Mouse (Mus musculus) liver, embryonic 11.5 days (tissue): ENCODE measurements at regions not wholly inside any gene's neighbourhood (a gene's known extent, or its start where the extent isn't known, plus 50 kb on each side); places are given as distances from the start of the nearest gene placed in this dataset.

Experiments used
- ATAC-seq: fragments of 200-750 bp; cut with Nextera tagmentation; replicated peaks from 2 replicates; pipeline ENCODE4 v1.8.0; 2017; ENCODE audit warnings: moderate number of reproducible peaks, mild to moderate bottlenecking, moderate TSS enrichment, moderate library complexity; ENCODE audit not compliant: low FRiP score
- DNase-seq: peaks from one replicate; pipeline ENCODE4 v3.0.0-alpha.2; 2017; ENCODE audit warnings: low spot score
- H3K27ac ChIP-seq: fragments of 300-500 bp; sonication (generic); 2 replicates; pipeline ENCODE4 v1.5.1; 2014; ENCODE audit warnings: mild to moderate bottlenecking, low read depth, low read length, control low read depth
- H3K27me3 ChIP-seq: fragments of 300-500 bp; sonication (generic); replicated peaks from 2 replicates; pipeline ENCODE4 v1.6.1; 2014; ENCODE audit warnings: low read length, mixed read lengths; ENCODE audit not compliant: control insufficient read depth, insufficient read depth
- H3K36me3 ChIP-seq: fragments of 300-500 bp; sonication (generic); 2 replicates; pipeline ENCODE4 v1.6.1; 2014; ENCODE audit warnings: mild to moderate bottlenecking, low read length, moderate library complexity, mixed read lengths; ENCODE audit not compliant: control insufficient read depth, insufficient read depth
- H3K4me1 ChIP-seq: fragments of 300-500 bp; sonication (generic); replicated peaks from 2 replicates; pipeline ENCODE4 v1.6.1; 2014; ENCODE audit warnings: low read length, mixed read lengths; ENCODE audit not compliant: control insufficient read depth, insufficient read depth
- H3K4me2 ChIP-seq: fragments of 300-500 bp; sonication (generic); 2 replicates; pipeline ENCODE4 v1.6.1; 2014; ENCODE audit warnings: mild to moderate bottlenecking, control low read depth, moderate library complexity
- H3K4me3 ChIP-seq: fragments of 300-500 bp; sonication (generic); 2 replicates; pipeline ENCODE4 v1.5.1; 2014; ENCODE audit warnings: low read depth, low read length, control low read depth
- H3K9ac ChIP-seq: fragments of 300-500 bp; sonication (generic); 2 replicates; pipeline ENCODE4 v1.6.1; 2014; ENCODE audit warnings: low read depth, low read length, control low read depth
- H3K9me3 ChIP-seq: fragments of 300-500 bp; sonication (generic); 2 replicates; pipeline ENCODE4 v1.6.1; 2016; ENCODE audit warnings: low read length, inconsistent platforms, mixed read lengths; ENCODE audit not compliant: control insufficient read depth
- WGBS: fragments of 180-500 bp; shearing (Covaris S2); extraction: QIAGEN DNeasy Blood & Tissue Kit; methylation state at CpG from one replicate; pipeline ENCODE4 v1.1.7; 2014; 5-methylcytosine and 5-hydroxymethylcytosine counted together

- 9% methylated on average over 5 of the region's 5 CpGs for WGBS
- ATAC-seq: no peak
- DNase-seq: peak; percentile 45
These were observed 224.4 kb upstream of the BB014433 start for GRCm38 (mm10) chr8:15270290-15270689.

GRCm38 (mm10) chr8:15244770-15245485 is 199.1 kb upstream of the BB014433 start:
- DNase-seq (no peak), ATAC-seq (no peak)
- WGBS: 93% methylated on average over 12 of the region's 12 CpGs
- H3K27ac ChIP-seq: no peak overlapping the region
- no peaks in the 10 kb centered on the region for H3K9me3 ChIP-seq
- no peak overlapping the region for H3K9ac ChIP-seq
- no peaks in the 10 kb centered on the region for H3K36me3 ChIP-seq
- H3K4me2 ChIP-seq: no peak overlapping the region
- H3K4me1 ChIP-seq: no peaks in the 10 kb centered on the region
- H3K4me3 ChIP-seq: no peak overlapping the region
- H3K27me3 ChIP-seq: no peaks in the 10 kb centered on the region

More at GRCm38 (mm10) chr8:15270290-15270689, 224.4 kb upstream of the BB014433 start:
- Histone ChIP-seq H3K4me2 (no peak overlapping the region), H3K36me3 (no peaks in the 10 kb centered on the region), H3K4me1 (no peaks in the 10 kb centered on the region), H3K27ac (no peak overlapping the region), H3K27me3 (no peaks in the 10 kb centered on the region), H3K9me3 (no peaks in the 10 kb centered on the region), H3K9ac (no peak overlapping the region), H3K4me3 (no peak overlapping the region)

- no peaks in the 10 kb centered on the region for H3K27me3 ChIP-seq
- 67% methylated on average over 3 of the region's 3 CpGs for WGBS
- ATAC-seq (no peak), DNase-seq (no peak)
- no peak overlapping the region for H3K4me3 ChIP-seq
- H3K4me2 ChIP-seq: no peak overlapping the region
- no peaks in the 10 kb centered on the region for H3K4me1 ChIP-seq
- no peaks in the 10 kb centered on the region for H3K36me3 ChIP-seq
- no peak overlapping the region for H3K27ac ChIP-seq
- no peaks in the 10 kb centered on the region for H3K9me3 ChIP-seq
- no peak overlapping the region for H3K9ac ChIP-seq
These were observed 189.5 kb upstream of the BB014433 start for GRCm38 (mm10) chr8:15235410-15235809.

- H3K4me3 ChIP-seq: no peak overlapping the region
- no peaks in the 10 kb centered on the region for H3K4me1 ChIP-seq
- WGBS: 63% methylated on average over 8 of the region's 8 CpGs
- DNase-seq: no peak
- H3K9me3 ChIP-seq: no peaks in the 10 kb centered on the region
- no peaks in the 10 kb centered on the region for H3K36me3 ChIP-seq
- no peak overlapping the region for H3K27ac ChIP-seq
- no peak for ATAC-seq
- H3K4me2 ChIP-seq: no peak overlapping the region
- no peak overlapping the region for H3K9ac ChIP-seq
- no peaks in the 10 kb centered on the region for H3K27me3 ChIP-seq
These were observed 187.4 kb upstream of the BB014433 start for GRCm38 (mm10) chr8:15233241-15233640.

DNA sequence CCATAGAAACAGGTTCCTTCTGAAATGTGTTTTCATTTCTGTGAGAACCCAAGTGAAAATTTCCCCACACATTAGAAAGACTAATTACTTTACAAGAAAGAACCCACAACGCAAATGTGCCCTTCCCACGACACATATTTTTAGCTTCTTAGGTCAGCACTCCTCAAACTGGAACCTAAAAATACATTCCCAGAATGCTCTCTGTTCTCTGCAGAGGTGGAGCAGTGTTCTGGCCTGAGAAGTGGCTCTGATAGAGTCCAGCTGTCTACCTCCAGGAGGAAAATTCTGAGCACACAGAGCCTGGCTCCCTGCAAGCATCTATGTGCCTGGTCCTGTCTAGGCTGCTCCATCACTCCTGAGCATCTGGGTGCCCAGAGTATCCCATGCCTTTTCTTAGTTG is 184.3 kb upstream of the BB014433 start:
- no peaks in the 10 kb centered on the region for H3K9me3 ChIP-seq
- H3K27me3 ChIP-seq: no peaks in the 10 kb centered on the region
- DNase-seq (no peak), ATAC-seq (no peak)
- H3K4me2 ChIP-seq: no peak overlapping the region
- H3K4me3 ChIP-seq: no peak overlapping the region
- WGBS: 77% methylated on average over 2 of the region's 2 CpGs
- H3K36me3 ChIP-seq: no peaks in the 10 kb centered on the region
- H3K27ac ChIP-seq: no peak overlapping the region
- H3K4me1 ChIP-seq: no peaks in the 10 kb centered on the region
- H3K9ac ChIP-seq: no peak overlapping the region

DNA sequence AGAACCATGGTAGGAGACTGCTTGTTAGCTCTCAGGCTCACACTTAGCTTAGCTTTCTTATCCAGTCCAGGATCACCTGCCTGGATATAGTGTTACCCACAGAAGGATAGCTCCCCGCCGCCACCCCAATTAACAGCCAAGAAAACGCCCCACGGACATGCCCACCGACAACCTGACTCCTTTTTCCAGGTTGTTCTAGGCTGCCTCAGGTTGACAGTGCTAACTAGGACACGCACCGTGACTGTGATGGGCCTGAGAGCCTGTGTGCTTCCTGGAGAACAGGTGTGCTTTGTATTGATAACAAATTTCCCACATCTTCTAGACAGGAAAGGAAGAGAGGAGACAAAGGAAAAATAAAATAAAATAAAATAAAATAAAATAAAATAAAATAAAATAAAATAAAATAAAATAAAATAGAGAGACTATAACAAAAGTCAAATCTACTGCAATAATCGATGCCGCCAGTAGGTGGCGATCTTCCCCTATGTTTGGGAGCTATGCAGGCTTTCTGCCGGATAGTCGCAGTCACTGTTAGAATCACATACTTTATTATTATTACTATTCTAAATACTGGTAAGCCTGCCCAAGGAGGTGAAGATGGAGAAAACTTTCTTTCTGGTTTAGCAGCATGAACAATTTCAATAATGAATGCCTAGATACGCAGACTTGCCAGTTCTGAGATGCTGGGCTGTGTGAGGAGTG is 175.5 kb upstream of the BB014433 start:
- no peak overlapping the region for H3K9ac ChIP-seq
- H3K27me3 ChIP-seq: no peaks in the 10 kb centered on the region
- no peak overlapping the region for H3K4me2 ChIP-seq
- no peak for ATAC-seq
- H3K4me1 ChIP-seq: no peaks in the 10 kb centered on the region
- no peaks in the 10 kb centered on the region for H3K9me3 ChIP-seq
- peak; percentile 37 for DNase-seq
- no peak overlapping the region for H3K27ac ChIP-seq
- no peak overlapping the region for H3K4me3 ChIP-seq
- no peaks in the 10 kb centered on the region for H3K36me3 ChIP-seq
- WGBS: 42% methylated on average over 13 of the region's 13 CpGs

GRCm38 (mm10) chr8:15209856-15210521 is 164.1 kb upstream of the BB014433 start:
- H3K27ac ChIP-seq: no peak overlapping the region
- no peak for DNase-seq
- ATAC-seq: no peak
- no peaks in the 10 kb centered on the region for H3K36me3 ChIP-seq
- no peaks in the 10 kb centered on the region for H3K9me3 ChIP-seq
- 70% methylated on average over 6 of the region's 6 CpGs for WGBS
- H3K4me3 ChIP-seq: no peak overlapping the region
- H3K4me1 ChIP-seq: no peaks in the 10 kb centered on the region
- H3K9ac ChIP-seq: no peak overlapping the region
- no peaks in the 10 kb centered on the region for H3K27me3 ChIP-seq
- H3K4me2 ChIP-seq: no peak overlapping the region

DNA sequence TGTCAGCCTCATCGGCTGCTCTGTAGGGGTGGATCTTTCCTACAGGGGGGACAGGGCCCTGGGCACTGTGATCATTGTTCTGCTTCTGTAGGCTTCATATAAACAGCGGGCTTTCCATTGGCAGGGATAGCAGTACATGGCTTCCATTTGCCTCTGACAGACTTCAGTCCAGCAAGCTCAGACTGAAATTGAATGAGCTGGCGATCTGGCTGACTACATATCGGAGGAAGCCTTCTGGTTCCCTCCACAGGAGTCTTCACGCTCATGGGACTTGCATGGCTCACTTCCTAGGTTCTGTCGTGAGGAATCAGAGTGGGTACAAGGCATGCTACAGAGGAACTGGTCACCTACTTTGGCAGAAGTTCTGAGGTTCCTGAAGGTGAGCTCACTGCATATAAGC is 155.7 kb upstream of the BB014433 start:
- Histone ChIP-seq H3K9ac (no peak overlapping the region), H3K4me1 (no peaks in the 10 kb centered on the region), H3K27ac (no peak overlapping the region), H3K4me2 (no peak overlapping the region), H3K27me3 (no peaks in the 10 kb centered on the region), H3K36me3 (no peaks in the 10 kb centered on the region), H3K9me3 (no peaks in the 10 kb centered on the region), H3K4me3 (no peak overlapping the region)
- no peak for DNase-seq
- 75% methylated on average over 6 of the region's 6 CpGs for WGBS
- no peak for ATAC-seq
